In genomic region chr1:131526371-131527270, GRCm38 (mm10) we compare ENCODE assay signal across 7 mouse cellular contexts. TPM values are rescaled to one million over a fixed set of nuclear protein-coding genes. Genes with fewer than 3 reads are reported as not detected.
DNase-seq lines count a peak whose midpoint lies in the region; ATAC-seq lines count a peak whose summit lies in the region.

No protein-coding gene starts in this region.

- peak overlapping the region; percentile 89 for H3K9ac ChIP-seq in hindbrain, embryonic 12.5 days

- H3K9me3 ChIP-seq in hindbrain, embryonic 12.5 days (replicated peaks) = no peaks in the 10 kb centered on the region

- H3K27me3 ChIP-seq in hindbrain, embryonic 12.5 days = no peaks in the 10 kb centered on the region

- peak overlapping the region; percentile 87 for H3K4me3 ChIP-seq in hindbrain, embryonic 12.5 days

- H3K4me1 ChIP-seq in hindbrain, embryonic 12.5 days = peaks cover 47% of the 10 kb centered on the region

- H3K27ac ChIP-seq in hindbrain, embryonic 12.5 days = peak overlapping the region; percentile 94

- under 1% methylated on average over 64 of the region's 81 CpGs for WGBS in hindbrain, embryonic 12.5 days

- intact Hi-C loops in left cerebral cortex, postnatal 4 days (cut with DNase I) = loop anchor here (10.0 kb wide), 1 partner anchor 102 kb away; no protein-coding TSS in a partner anchor

- peak overlapping the region; percentile 91 for H3K4me2 ChIP-seq in hindbrain, embryonic 12.5 days (replicated peaks)

- no peaks in the 10 kb centered on the region for H3K36me3 ChIP-seq in hindbrain, embryonic 12.5 days

- peak; percentile 55 for DNase-seq in T-cell, adult 2 months (ENCODE audit: low spot score)
- peak; percentile 89 for DNase-seq in cerebellum, adult 9-11 months
- DNase-seq in frontal cortex, postnatal 14 days (ENCODE audit: low spot score in 2 of 2) = peak; percentile 64 to 68
- peak; percentile 80 for DNase-seq in left cerebral cortex, postnatal 4 days
- peak; percentile 65 for DNase-seq in mesoderm, embryonic 11.5 days (ENCODE audit: low read depth, low spot score)
- DNase-seq in right cerebral cortex, postnatal 4 days = peak; percentile 67

- ATAC-seq in hindbrain, embryonic 12.5 days (ENCODE audit: low FRiP score) = peak; percentile 53

RNA-seq across cellular contexts. Expression of gene Srgap2, which starts 0.5 kb away (rescaled TPM):
- 16.9 and 23.1 TPM in 2 replicates for polyA plus RNA-seq in hindbrain, embryonic 12.5 days (2016; fragmentation: Nextera tagmentation; extraction: Ambion mirVana)
- total RNA-seq in left cerebral cortex, postnatal 4 days (2021) = 100 to 1,000 TPM; 175 to 199 TPM

RNA-seq across cellular contexts. Expression of gene Fam72a, which starts 1.1 kb away (rescaled TPM):
- polyA plus RNA-seq in hindbrain, embryonic 12.5 days (2016; fragmentation: Nextera tagmentation; extraction: Ambion mirVana) = 2.8 and 3.2 TPM in 2 replicates
- total RNA-seq in left cerebral cortex, postnatal 4 days (2021) = 1 to 10 TPM; 1.2 TPM

Comparison
In these comparisons a context has a peak if more than half of its experiments do, and no peak if none do; other contexts are left out.
1. Peak in every context shown above with its lines: DNase-seq, ATAC-seq, H3K4me3 ChIP-seq and H3K27ac ChIP-seq.